Mouse (Mus musculus): Measurements from ENCODE around the gene Uaca.

- TF ChIP-seq CHD1 (IDR thresholded peaks at IDR 0.05; ENCODE audit: low read depth, low read length) (no peak), POLR2A (IDR thresholded peaks at IDR 0.05; ENCODE audit: low read depth, low read length) (no peak), CTCF (conservative IDR thresholded peaks at IDR 0.05 in 1 of 2, IDR thresholded peaks at IDR 0.05 in 1 of 2; ENCODE audit: low read depth in 2 of 2, low read length in 2 of 2) (no peak), MAZ (IDR thresholded peaks at IDR 0.05; ENCODE audit: low read depth, low read length) (no peak), MAFK (IDR thresholded peaks at IDR 0.05; ENCODE audit: insufficient replicate concordance, low read length) (no peak), USF2 (conservative IDR thresholded peaks at IDR 0.05; ENCODE audit: low read depth, low read length) (no peak), ZNF384 (IDR thresholded peaks at IDR 0.05; ENCODE audit: low read depth, low read length) (no peak), HCFC1 (IDR thresholded peaks at IDR 0.05; ENCODE audit: low read depth, low read length) (no peak), UBTF (IDR thresholded peaks at IDR 0.05; ENCODE audit: low read depth, low read length) (no peak)
Measured at GRCm38 (mm10) chr9:60929290-60929983, 135.1 kb downstream of the Uaca start.
